Mouse (Mus musculus): ENCODE measurements around the gene Rbbp6. TPM values are rescaled to one million over a fixed set of nuclear protein-coding genes. Genes with fewer than 3 reads are reported as not detected.

Rbbp6 gene
- total RNA-seq, 2 experiments from 2014 or later: 57.6 to 70.6 TPM

- DNase-seq (ENCODE audit: low spot score in 2 of 2): peak; percentile 31 to 59
These were observed 4.8 kb downstream of the Rbbp6 start for GRCm38 (mm10) chr7:122970119-122970781.

- no peak for DNase-seq (ENCODE audit: low spot score in 2 of 2)
These were observed 5.5 kb downstream of the Rbbp6 start for GRCm38 (mm10) chr7:122970864-122971420.

- no peak for DNase-seq (ENCODE audit: low spot score in 2 of 2)
These were observed 6.7 kb downstream of the Rbbp6 start for GRCm38 (mm10) chr7:122972006-122972689.

- no peak for DNase-seq (ENCODE audit: low spot score in 2 of 2)
These were observed 14.0 kb downstream of the Rbbp6 start for GRCm38 (mm10) chr7:122979514-122979913.

GRCm38 (mm10) chr7:122998189-122998588, 32.7 kb downstream of the Rbbp6 start:
- DNase-seq (ENCODE audit: low spot score in 2 of 2): no peak

- no peak for DNase-seq (ENCODE audit: low spot score in 2 of 2)
These were observed 34.4 kb downstream of the Rbbp6 start for GRCm38 (mm10) chr7:122999871-123000396.

- no peak for DNase-seq (ENCODE audit: low spot score in 2 of 2)
These were observed 35.3 kb downstream of the Rbbp6 start for GRCm38 (mm10) chr7:123000796-123001195.

GRCm38 (mm10) chr7:123001341-123002027, 36.0 kb downstream of the Rbbp6 start:
- no peak for DNase-seq (ENCODE audit: low spot score in 2 of 2)

GRCm38 (mm10) chr7:123002028-123002410, 36.5 kb downstream of the Rbbp6 start:
- DNase-seq (ENCODE audit: low spot score in 2 of 2): no peak

GRCm38 (mm10) chr7:123003207-123003606, 37.7 kb downstream of the Rbbp6 start:
- no peak for DNase-seq (ENCODE audit: low spot score in 2 of 2)

GRCm38 (mm10) chr7:123004442-123004841, 39.0 kb downstream of the Rbbp6 start:
- no peak for DNase-seq (ENCODE audit: low spot score in 2 of 2)

GRCm38 (mm10) chr7:123006251-123006650, 40.8 kb downstream of the Rbbp6 start:
- DNase-seq (ENCODE audit: low spot score in 2 of 2): no peak

GRCm38 (mm10) chr7:123007743-123008142, 42.3 kb downstream of the Rbbp6 start:
- no peak for DNase-seq (ENCODE audit: low spot score in 2 of 2)

GRCm38 (mm10) chr7:123013466-123013865, 48.0 kb downstream of the Rbbp6 start:
- no peak for DNase-seq (ENCODE audit: low spot score in 2 of 2)

- DNase-seq (ENCODE audit: low spot score in 2 of 2): no peak
These were observed 49.2 kb downstream of the Rbbp6 start for GRCm38 (mm10) chr7:123014729-123015128.

GRCm38 (mm10) chr7:123017627-123018026, 52.1 kb downstream of the Rbbp6 start:
- no peak for DNase-seq (ENCODE audit: low spot score in 2 of 2)

GRCm38 (mm10) chr7:123025123-123025522, 59.6 kb downstream of the Rbbp6 start:
- DNase-seq (ENCODE audit: low spot score in 2 of 2): no peak

- DNase-seq (ENCODE audit: low spot score in 2 of 2): no peak
These were observed 64.8 kb downstream of the Rbbp6 start for GRCm38 (mm10) chr7:123030295-123030694.

- peak; percentile 69 to 86 for DNase-seq (ENCODE audit: low spot score in 2 of 2)
These were observed 65.3 kb downstream of the Rbbp6 start for GRCm38 (mm10) chr7:123030709-123031181.

- peak; percentile 36 to 52 for DNase-seq (ENCODE audit: low spot score in 2 of 2)
These were observed 65.8 kb downstream of the Rbbp6 start for GRCm38 (mm10) chr7:123031211-123031743.

GRCm38 (mm10) chr7:123035314-123035713, 69.8 kb downstream of the Rbbp6 start:
- no peak for DNase-seq (ENCODE audit: low spot score in 2 of 2)
